Mouse (Mus musculus): ENCODE measurements around the gene Gfod1.

The Gfod1 gene

GRCm38 (mm10) chr13:43304018-43304431, at the start of gene Gfod1:
Gene Gfod1 (minus strand): TSS chr13:43304172.
- DNase-seq (ENCODE audit: low spot score) = peak; percentile 86

DNA sequence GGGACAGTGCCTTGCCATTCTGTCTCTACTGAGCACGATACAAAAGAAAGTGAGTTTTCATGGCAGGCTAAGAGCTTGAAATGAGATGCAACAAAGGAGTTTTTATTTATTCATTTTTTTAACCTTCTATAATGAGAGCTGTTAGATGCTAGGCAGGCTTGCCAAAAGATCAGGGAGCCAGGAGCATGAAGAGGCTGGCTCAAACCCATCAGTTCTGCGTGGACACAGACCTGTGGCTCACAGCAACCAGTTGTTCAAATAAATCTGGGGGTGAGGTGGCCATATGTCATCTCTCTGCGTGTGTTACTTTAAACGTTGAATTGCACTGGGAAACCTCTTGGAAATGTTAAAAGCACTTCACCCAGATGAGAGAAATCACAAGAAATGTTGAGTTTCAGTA, 49.4 kb upstream of the Gfod1 start:
- DNase-seq (ENCODE audit: low spot score) = no peak

DNA sequence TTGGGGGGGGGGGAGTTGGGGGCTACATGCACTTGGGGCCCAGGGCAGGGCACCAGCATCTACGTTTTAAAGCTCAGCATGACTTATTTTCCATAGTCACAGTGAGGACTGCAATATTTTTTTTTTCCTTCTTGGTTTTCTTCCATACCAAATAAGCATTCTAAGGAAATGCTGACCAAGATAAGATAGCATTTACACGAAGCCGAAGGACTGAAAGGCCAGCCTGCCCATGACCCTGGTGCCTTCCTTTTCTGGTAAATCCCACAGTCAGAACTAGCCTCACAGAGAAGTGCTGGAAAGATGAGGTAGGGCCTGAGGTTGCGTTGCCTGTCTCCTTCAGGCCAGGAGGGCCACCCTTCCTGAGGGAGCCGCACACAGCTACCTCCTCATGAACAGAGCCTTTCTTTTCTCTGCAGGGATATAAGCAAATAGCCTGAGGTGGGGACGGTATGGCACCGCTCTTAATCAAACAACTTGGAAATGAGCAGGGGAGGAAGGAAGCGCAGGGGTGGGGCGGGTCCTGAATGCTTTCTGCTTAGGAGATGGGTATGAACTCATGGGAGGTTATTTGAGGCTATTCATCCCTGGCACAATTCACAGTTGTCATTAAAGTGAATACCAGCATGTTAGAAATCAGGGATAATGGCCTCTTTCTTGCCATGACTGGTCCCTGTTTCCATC, 46.7 kb upstream of the Gfod1 start:
- no peak for DNase-seq (ENCODE audit: low spot score)

- no peak for DNase-seq (ENCODE audit: low spot score)
Measured at GRCm38 (mm10) chr13:43349376-43349775, 45.4 kb upstream of the Gfod1 start.

- no peak for DNase-seq (ENCODE audit: low spot score)
Measured at GRCm38 (mm10) chr13:43346825-43347224, 42.9 kb upstream of the Gfod1 start.

- DNase-seq (ENCODE audit: low spot score) = no peak
Measured at GRCm38 (mm10) chr13:43338632-43339031, 34.7 kb upstream of the Gfod1 start.

DNA sequence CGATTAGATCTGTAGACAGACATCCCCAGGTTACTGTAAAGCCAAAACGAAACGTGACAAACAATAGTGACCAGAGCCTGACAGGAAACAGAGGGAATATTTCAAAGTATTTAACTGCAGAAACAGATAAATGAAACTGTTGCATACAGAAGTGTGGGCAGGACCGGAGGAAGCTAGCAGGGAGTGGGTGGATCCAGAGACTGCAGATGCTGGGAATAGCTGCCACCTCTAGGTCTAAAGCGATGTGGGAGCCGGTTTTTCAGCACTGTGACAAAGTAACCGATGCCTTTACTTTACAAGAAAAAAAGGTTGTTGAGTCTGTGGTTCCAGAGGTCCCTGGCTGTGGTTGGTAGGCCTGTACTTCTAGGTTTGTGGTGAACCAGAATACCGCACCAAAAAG, 34.0 kb upstream of the Gfod1 start:
- DNase-seq (ENCODE audit: low spot score) = no peak

DNA sequence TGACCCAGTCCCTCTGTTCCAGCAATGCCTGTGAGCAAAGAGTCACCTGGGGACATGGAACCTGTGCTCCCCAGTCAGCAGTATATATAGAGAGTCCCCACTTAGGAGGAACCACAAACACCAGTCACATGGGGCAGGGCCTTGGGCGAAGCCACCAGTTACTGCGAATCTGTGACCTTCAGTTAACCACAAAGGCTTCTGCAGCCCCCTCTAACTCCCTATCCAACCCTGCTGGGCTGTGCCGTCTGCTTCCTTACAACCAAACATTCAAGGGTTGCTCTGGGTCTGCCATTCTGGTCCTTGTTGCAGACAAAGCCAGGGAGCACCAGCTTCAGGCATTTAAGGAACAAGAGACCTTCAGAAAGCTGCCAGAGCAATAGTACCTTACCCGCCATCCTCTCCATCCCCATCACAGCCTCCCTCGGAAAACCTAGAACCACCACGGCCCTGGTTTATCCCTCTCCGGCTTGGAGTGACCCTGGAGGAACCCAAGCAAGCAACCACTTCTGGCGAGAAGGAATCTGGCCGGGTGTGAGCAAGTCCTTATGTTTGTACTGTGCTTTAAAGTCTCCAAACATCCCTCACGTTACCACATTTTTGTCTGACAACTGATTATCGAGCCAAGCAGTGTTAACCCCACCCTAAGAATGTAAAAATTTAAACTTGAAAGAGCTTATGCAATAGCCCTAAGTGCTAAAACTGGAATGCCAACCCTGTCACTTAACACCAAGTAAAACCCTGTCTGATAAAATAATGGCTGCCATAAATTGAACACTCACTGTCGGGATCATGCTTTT, 32.7 kb upstream of the Gfod1 start:
- DNase-seq (ENCODE audit: low spot score) = no peak

- DNase-seq (ENCODE audit: low spot score) = no peak
Measured at GRCm38 (mm10) chr13:43332591-43332990, 28.6 kb upstream of the Gfod1 start.

DNA sequence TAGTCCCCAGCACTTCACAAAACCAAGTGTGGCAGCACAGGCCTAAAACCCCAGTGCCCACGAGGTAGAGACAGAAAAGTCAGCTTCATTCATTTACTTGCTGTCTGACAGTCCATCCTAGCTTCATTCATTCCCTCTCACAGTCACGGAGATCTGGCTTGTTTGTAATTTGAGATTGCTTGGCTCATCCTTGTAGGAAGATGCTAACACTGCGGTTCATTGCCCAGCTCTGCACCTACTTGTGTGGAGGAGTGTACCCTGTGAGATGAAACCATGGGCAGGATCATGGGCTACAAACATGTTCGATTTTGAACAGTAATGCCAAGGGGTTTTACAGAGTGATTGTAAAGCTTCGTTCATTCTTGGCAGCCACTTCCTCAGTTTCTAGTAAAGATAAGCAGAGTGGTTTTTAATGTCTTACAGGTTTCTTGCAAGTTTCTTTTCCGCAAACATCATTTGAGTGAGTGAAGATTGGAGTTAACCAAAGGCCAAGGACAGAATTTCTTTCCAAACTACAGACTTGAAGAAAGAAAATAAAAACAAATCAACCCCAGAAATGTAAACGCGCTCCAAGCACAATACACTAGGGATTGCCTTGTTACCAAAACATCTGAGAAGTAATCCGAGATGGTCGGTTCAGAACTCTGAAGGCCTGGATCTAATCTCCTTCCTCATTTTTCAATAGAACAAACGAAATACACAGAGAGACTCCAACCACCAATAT, 27.9 kb upstream of the Gfod1 start:
- DNase-seq (ENCODE audit: low spot score) = no peak

GRCm38 (mm10) chr13:43325427-43325826, 21.5 kb upstream of the Gfod1 start:
- DNase-seq (ENCODE audit: low spot score) = no peak

DNA sequence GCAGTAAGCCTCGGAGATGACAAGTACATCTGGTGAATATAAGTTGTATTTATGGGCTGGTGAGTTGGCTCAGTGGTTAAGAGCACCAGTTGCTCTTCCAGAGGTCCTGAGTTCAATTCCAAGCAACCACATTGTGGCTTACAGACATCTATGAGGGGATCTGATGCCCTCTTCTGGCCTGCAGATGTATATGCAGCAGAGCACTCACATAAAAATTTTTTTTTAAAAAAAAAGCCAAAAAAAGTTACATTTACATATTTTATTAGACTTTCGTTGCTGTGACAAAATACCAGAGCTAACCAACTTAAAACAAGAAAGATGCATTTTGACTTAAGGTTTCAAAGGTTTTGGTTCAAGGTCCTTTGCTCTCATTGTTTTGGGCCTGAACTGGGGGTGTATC, 17.5 kb upstream of the Gfod1 start:
- DNase-seq (ENCODE audit: low spot score) = no peak

GRCm38 (mm10) chr13:43319396-43319795, 15.4 kb upstream of the Gfod1 start:
- DNase-seq (ENCODE audit: low spot score) = no peak

- DNase-seq (ENCODE audit: low spot score) = no peak
Measured at GRCm38 (mm10) chr13:43317411-43317810, 13.4 kb upstream of the Gfod1 start.

- DNase-seq (ENCODE audit: low spot score) = no peak
Measured at GRCm38 (mm10) chr13:43305181-43305924, 1.4 kb upstream of the Gfod1 start.

GRCm38 (mm10) chr13:43304700-43305099, 728 bp upstream of the Gfod1 start:
- no peak for DNase-seq (ENCODE audit: low spot score)

DNA sequence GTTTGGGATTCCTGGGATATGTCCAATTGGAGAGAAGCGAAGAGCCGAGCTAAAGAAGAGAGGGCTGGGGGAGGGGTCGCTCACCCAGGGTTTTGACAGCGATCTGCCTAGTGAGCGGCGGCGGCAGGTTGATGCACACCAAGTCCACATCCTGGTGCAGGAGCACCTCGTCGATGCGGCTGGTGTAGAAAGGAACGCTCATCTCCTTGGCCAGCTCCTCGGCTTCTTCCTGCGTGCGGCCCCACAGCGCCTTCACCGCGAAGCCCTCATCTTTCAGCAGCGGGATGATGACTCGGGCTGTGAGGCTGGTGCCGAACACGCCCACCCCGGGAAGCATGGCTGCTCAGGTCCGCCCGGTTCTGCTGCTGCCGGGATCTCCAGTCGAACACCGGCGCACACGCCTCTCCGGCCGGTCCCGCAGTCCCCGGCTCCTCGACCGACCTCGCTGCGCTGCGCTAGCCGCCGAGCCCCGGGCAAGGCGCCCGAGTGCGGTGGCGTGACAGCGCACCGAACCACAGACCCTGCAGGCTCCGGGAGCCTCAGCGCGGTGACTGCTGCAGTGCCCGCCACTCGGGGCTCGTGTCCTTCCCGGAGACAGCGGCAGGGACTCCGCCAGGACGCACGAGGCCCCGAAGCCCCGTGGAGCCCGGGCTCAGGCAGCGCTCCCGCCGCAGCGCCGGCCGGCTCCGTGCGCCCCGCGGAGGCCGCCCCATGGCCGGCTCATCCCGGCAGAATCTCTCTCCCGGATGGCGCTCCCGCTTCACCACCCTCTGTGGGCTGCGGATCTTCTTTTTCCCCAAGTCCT, 609 bp downstream of the Gfod1 start:
- peak; percentile 17 for DNase-seq (ENCODE audit: low spot score)

GRCm38 (mm10) chr13:43302651-43303160, 1.3 kb downstream of the Gfod1 start:
- no peak for DNase-seq (ENCODE audit: low spot score)

- no peak for DNase-seq (ENCODE audit: low spot score)
Measured at GRCm38 (mm10) chr13:43302239-43302638, 1.7 kb downstream of the Gfod1 start.

GRCm38 (mm10) chr13:43300906-43301305, 3.1 kb downstream of the Gfod1 start:
- DNase-seq (ENCODE audit: low spot score) = no peak

DNA sequence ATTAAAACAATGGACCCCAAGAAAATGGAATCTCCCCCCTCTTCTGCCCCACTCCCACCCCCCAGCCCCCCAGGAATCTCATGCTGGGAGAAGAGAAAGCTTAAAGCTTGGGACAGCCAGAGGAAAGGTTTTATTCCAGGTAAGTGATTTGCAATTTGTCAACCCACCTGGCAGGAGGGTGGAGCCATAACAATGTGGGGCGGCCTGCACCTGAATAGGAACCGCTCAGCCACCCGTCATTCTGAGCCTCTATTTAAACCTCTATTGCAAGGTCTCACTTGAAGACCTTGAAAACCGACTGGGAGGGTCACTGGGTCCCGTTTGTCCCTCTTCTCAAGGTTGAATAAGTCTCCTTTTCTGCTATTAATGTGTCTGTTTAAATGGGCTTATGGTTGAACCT, 3.6 kb downstream of the Gfod1 start:
- DNase-seq (ENCODE audit: low spot score) = no peak

All from ovary, postnatal 10 days (tissue).